Mouse (Mus musculus): ENCODE results near the gene Kcnj8.

DNA sequence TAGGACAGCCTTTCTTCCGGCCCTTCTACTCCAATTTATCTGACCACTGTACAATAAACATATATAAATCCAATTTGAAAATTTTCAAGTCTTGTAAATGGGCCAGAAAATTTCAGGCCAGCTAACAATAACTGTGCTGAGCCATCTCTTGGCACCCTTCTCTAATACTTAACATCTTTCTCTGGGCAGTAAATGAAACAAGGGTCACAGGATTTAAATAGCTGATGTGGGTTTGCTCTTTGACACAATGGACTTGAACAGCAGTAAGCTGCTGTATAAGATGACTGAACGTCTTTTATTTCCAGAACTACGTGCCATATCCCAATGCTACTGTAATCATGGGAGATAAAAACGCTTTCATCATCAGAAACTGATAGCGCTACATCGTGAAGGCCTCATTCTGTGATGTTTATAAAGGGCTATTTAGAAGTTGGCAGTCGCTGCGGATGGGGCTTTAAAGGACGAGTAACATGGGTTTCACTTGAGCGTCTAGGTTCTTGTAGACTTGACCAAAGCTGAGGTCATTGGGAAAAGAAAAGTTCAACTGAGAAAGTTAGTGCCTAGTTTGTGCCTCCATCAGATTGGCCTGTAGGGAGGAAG lies 30.8 kb downstream of the Kcnj8 start:
- TF ChIP-seq CTCF (IDR thresholded peaks at IDR 0.05; ENCODE audit: low read depth, low read length) (no peak), GATA1 (IDR thresholded peaks at IDR 0.05; ENCODE audit: borderline replicate concordance, low read length) (no peak), TAL1 (conservative IDR thresholded peaks at IDR 0.05; ENCODE audit: low read depth, low read length) (no peak)
